Mouse (Mus musculus): ENCODE data around the gene Cutal.

GRCm38 (mm10) chr2:34869680-34870079 lies 4.5 kb upstream of the Cutal start:
- TF ChIP-seq POLR2A (IDR thresholded peaks at IDR 0.05; ENCODE audit: insufficient read length, low read depth) (no peak), MYOD1 (IDR thresholded peaks at IDR 0.05; ENCODE audit: control insufficient read depth in 1 of 3, insufficient read length in 2 of 3, low read depth in 2 of 3) (no peak), E2F4 (IDR thresholded peaks at IDR 0.05; ENCODE audit: insufficient read depth) (no peak), POLR2AphosphoS2 (IDR thresholded peaks at IDR 0.05; ENCODE audit: insufficient read length, low read depth) (no peak)

Data from myocyte (in vitro differentiated cells).